Mouse (Mus musculus) adrenal gland, adult 2 months (tissue): ENCODE results near the gene Hpcal1. TPM values are rescaled to one million over a fixed set of nuclear protein-coding genes. Genes with fewer than 3 reads are reported as not detected.

Experiments used
- DNase-seq: peaks from one replicate; pipeline ENCODE4 v3.0.0; 2021
- polyA plus RNA-seq: library from polyadenylated mRNA; depleted of rRNA; stranded (reverse); fragments of >200 nt; gene quantifications from 2 replicates; pipeline ENCODE4 v1.2.3, GENCODE M21; 2012
- total RNA-seq, 2 experiments: library from RNA; stranded (reverse); gene quantifications; 2 replicates each; pipeline ENCODE4 v1.2.3; 2021

Hpcal1 gene
- total and polyA plus RNA-seq, 3 experiments = 24.2 to 33.5 (median 26.0) TPM

DNA sequence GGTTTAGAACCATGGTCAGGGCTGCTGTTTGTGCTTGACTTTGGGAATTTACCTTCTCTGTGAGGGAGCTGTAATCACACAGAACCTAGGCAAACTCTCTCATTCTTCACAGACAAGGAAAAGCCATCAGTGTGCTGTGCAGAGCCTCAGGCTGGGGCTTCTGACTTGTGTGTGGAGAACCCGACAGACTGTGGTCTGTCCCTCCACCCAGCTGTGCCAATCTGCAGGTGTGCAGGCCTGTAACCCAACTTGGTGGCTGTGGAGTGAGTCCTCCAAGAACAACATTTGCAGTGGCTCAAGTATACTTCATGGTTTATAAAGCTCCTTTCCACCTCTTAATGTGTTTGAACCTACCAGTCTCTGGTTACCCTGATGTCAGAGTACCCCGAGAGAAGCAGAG, 4.5 kb upstream of the Hpcal1 start:
- no peak for DNase-seq

DNA sequence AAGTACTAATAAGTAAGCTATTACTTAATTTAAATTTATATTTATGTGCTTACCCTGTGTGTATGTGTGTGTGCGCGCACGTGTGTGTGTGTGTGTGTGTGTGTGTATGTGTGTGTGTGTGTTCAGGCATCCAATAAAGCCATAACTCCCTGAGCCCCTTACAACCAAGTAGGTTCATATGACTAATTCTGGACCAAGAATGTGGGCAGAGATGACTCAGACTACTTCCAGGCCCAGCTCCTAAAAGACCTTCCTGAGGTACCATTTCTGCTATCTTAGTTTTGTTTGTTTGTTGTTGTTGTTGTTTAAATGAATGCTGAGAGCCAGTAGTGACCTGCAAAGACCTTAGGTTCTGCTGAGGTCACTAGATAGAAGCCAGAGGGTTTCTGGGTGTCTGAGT, 1.7 kb upstream of the Hpcal1 start:
- no peak for DNase-seq

DNA sequence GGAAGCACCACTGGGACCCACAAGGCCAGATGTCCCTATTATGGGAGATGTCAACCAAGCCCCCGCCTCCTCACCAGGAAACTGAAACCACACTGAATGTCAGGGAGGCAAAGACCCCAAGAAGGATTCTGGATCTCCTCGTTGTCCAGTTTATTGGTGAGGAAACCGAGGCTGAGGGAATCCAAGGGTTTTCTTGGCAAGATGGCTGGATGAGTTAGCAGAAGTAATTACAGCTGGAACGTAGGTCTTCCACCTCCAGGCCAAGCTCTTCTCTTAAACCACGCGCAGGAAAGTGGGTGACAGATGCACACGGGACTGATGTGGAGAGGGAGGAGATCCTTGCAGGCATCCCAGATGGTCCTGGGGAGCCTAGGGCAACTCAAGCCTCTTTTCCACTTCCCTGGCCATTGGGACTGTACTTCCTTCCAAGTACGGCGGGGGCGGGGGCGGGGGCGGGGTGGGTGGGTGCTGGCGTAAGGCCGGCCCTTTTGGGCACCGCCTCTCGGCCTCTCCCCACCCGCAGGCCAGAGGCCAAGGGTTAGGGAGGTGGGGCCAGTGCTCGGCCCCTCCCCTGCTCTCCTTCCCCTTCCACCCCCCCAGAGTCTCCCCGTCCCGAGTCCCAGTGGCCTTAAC, 609 bp upstream of the Hpcal1 start:
- no peak for DNase-seq

DNA sequence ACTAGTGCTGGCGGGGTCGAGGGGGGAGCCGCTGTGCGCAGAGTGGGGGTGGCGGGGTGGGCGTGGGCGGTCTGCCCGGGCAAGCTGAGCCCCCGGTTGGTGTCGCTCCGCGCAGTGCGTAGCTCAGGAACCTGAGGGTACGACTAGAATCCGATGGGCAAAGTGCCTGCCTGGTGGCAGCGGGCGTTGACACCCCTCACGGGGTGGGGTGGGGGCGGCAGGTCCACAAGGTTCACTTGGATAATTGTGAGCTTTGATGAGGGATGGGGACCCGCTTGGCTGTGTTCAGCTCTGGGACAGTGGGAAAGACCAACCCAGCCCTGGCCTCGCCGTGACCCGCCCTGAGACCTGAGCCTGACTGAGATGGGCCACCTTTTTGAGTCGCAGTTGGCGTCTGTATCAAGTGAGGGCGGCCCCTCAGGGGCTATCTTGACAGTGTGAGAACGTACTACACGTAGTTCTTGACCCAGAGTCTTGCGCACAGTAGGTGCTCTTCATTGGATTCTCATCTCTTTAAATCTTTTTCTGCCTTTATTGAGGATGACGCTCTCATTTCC, 742 bp downstream of the Hpcal1 start:
- DNase-seq = peak; percentile 48

DNA sequence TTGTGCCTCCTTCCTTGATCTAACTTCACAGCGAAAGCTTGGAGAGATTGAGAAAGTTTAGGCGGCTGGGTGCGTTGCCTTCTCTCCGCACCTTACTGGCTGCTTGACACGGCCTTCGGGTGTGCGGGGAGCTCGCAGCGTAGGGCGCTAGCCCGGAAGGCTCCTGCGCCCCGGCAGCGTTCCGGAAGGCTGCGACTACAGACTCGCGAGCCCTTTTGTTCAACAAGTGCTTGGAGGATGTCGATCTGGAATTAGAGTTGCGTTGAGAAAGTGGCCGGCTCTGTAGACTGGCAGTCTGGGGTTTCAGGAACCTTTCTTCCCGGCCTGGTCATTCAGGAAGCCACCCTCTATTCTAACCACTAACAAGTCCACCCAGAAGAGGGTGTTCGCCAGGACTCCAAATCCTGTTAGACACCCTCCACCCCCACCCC, 1.2 kb downstream of the Hpcal1 start:
- DNase-seq = peak; percentile 47

DNA sequence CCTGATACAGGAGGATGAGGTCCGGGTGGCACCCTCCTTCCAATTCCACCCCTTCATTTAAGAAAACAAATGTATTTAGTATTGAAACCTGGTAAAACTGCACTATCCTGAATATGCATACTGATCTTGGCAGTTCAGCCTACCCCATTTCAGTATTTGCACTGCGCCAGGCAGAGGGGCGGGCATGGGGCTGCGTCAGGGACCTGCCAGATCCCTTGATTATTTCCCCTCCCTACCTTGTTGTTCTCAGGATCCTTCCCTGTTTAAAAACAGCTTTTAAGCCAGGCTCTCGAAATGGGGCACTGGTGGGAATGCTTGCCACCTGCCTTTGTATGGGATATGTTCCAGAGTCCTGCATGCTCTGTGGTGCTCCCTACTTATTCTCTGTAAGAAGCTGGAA, 1.7 kb downstream of the Hpcal1 start:
- DNase-seq = no peak

DNA sequence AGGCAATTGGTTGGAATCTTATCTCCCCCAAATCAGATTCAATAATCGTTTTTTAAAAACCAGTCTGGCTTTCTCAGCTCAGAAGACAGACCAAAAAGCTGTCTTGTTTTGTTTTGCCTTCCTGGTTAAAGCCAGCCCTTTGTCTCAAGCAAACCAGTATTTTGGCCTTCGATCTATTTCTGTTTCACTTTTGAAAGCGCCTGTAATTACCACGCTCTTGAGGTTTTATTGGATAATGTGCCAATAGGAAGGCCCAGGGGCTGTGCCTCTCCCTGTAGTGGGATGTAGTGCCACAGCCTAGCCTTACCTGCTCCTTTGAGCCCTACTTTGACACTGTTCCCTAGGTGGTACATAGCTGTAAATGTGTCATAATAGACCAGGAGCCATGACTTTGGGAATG, 2.3 kb downstream of the Hpcal1 start:
- DNase-seq = no peak

DNA sequence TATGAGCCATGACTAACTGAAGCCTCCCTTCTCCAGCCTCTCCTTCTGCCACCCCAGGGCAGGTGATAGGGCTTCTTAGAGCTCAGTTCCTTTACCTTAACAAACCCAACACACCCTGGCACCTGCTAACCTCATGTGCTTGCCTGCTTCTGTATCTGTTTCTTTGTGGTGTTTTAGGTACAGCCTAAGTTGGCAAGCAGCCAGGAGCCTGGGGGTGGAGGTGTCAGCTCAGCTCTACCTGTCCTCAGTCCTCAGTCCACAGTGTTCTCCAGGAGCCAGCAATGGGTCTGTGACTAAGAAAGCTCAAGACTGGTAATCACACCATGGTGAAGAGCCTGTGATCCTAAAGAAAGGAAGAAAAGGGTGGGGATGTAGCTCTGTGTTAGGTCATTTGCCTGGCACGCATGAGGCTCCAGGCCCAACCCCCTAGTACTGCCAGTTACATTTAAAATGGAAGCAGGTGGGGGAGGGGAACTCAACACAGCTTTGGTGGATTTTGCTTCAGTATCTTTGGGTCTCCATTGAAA, 4.0 kb downstream of the Hpcal1 start:
- DNase-seq = no peak

DNA sequence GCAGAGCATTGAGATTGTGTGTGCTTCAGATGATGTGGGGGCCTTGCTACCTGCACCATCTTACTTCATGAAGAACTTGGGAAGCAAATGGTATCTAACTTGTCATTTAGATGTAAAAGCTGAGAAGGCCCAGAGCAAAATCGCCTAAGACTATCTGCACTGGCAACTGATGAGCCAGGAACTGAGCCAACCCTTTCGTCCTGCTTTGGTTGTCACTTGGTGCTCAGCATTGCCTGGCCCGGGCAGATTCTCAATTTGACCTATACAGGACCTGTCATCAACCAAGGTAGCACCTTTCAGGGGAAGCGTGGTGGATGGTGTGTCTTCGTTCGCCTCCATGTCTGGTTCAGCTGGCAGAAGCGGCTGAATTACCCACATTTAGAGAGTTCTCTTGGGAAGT, 5.7 kb downstream of the Hpcal1 start:
- DNase-seq = no peak

DNA sequence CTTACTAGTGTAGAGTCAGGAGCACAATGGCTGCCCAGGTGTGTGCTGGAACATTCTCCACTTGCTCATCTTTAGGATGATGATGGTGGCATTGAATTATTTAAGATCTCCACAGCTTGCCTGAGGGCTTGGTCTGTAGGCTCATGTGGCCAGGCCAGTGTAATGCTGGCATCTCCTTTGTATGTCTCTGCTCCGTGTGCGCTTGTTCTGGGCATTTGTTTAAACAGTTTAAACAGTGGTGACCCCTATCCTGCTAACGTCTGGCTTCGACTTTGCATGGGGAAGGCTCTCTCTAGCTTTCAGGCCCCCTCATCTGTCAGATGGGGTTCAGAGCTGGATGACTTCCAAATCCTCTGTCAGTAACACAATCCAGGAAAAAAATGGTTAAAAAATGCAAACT, 8.3 kb downstream of the Hpcal1 start:
- no peak for DNase-seq

DNA sequence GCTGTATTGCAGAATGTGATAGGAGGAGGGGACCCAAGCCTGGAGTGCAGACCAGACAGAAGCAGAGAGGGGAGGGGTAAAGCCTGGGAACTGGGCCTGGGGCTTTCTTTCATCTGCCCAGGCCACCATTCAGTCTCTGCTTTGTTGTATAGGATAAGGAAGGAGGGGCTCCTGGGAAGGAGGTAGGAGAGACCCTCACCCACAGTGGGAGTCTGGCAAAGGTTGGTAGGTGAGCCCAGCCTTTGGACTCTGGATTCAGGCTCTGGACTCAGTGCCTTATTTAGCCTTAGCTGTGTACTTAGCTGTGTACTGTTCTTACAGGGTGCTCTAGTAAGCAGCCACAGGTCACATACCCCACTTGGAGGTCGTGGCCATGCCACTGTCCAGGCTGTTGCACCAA, 8.8 kb downstream of the Hpcal1 start:
- no peak for DNase-seq

DNA sequence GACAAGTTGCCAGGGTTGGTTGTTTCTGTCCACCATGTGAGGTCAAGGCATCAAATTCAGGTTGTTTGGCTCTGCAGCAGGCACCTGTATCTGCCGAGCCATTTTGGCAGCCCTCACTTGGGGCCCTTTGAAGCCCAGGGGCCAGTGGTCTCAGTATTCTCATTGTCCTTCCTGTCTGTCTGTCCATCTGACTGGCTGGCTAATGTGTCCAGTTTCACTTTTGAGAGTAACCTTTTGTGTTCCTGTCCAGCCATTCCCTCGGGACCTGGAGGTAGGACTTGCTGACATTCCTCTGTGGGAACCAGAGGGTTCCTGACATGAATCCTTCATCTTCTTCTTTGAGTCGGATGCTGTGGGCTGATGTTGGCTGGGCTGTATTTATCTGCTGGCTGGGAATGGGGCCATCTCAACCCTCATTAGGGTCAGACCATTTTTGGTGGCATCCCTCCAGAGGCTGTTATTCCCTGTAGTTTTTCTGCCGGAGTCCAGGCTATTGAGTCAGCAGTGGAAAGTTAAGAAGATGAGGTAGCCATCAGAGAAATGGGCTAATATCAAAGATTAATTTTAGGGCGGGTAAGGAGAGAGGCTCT, 10.6 kb downstream of the Hpcal1 start:
- no peak for DNase-seq

DNA sequence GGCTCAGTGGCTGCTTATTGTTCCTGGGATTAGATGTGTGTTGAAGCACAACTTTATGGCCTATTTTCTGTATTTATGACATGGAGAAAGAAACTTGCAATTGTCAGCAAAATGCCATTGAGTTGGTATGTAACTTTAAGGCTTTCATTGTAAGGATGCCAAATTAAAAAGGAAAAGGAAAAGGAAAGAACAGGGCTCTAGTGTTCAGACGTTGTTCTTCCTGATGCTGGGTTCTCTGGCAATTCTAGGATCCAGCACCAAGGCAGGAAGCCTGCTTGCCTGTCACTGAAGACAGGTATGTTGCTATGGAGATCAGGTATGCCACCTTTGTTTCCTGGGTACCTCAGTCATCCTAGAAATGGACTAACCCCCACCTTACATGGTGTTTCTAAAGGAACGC, 11.1 kb downstream of the Hpcal1 start:
- DNase-seq = no peak

DNA sequence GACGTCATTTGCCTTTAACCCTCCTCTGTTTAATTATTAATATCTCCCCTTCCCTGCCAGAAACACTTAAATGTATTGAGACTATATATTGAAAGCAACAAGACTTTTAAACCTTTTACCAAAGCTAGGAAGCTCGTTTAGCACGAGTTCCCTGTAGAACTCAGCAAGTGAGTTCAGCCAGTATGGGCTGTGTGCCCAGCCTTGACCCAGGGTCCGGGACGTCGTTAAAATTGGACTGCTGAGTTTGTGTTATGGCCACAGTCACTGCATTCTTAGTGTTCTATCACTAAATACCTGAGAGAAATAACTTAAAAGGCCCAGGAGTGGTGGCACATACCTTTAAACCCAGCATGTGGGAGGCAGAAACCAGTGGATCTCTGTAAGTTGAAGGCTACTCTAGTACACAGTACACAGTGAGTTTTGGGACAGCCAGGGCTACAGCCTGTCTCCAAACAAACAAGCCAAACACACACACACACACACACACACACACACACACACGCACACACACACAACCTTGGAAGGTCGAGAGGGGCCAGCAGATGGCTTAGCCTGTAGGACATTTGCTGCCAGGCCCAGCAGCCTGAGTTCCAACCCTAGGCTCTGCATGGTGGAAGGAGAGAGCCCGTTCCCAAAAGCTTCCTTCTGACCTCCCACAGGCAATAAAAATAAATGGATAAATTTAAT, 11.7 kb downstream of the Hpcal1 start:
- DNase-seq = no peak

DNA sequence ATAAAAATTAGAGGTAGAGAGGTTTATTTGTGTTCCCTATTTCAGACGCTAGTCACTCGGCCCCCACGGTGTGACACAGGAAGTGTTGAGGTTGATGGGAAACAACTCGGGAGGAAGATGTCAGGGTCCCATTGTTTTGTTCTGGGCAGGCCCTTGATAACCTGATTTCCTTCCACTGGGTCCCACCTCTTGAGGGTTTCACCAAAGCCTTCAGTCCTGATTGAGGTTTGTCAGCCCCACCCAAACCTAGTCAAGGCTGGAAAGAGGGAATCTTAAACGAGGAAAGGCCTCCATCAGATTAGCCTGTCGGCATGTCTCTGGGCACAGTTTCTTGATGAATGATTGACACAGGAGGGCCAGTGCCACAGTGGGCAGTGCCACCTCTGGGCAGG, 12.3 kb downstream of the Hpcal1 start:
- no peak for DNase-seq

DNA sequence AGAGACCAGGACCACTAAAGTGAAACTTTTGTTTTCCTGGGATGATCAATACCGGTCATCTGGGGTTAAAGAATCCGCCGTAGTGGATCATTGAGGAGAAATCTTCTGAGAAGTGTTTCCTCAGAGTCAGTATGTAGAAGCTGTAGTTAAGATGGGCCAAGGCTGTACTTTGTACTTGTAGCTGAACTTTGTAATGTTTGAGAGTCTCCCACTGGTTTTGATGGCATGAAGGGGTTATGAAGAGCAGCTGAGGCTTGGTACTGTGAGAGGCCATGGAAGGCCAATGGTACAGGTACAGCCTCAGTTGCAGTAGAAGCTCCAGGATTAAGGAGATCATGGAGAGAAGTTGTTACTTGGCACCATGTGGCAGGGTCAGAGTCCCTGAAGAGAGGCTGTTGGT, 13.2 kb downstream of the Hpcal1 start:
- no peak for DNase-seq

DNA sequence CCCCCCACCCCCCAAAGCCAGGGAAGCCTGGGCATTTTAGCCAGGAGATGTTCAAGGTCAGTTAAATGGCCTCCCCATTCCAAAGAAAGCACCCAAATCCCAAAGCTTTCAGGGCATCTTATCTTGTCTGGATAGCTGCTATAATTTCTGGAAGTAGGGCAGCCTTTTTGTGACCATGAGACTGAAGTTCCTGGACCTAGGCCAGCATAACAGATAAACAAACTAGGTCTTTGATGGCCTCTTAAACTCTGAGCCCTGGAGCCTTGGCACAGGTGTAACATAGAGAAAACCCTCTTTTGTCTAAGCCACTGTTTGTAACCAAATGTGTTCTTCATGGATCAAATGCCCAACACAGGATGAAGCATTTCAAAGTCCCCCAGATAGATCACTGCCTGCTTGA, 16.8 kb downstream of the Hpcal1 start:
- DNase-seq = no peak

DNA sequence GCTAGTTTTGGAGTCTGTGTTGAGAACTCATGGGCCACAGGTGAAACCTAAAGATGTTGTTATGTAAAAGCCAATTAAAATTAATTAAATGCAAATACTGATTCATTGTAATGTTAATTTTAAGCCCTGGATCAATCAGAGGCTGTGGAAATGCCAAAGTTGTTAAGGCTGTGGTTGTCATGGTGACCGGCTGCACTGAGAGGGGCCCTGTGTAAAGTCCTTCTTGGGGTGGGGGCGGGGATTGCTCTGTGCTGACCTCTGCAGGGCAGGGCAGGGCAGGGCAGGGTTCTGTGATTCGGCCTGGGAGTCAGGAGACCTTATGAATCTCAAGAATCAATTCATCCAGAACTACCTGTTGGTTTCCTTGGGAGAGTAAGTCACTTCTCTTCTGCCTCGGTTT, 18.8 kb downstream of the Hpcal1 start:
- no peak for DNase-seq

DNA sequence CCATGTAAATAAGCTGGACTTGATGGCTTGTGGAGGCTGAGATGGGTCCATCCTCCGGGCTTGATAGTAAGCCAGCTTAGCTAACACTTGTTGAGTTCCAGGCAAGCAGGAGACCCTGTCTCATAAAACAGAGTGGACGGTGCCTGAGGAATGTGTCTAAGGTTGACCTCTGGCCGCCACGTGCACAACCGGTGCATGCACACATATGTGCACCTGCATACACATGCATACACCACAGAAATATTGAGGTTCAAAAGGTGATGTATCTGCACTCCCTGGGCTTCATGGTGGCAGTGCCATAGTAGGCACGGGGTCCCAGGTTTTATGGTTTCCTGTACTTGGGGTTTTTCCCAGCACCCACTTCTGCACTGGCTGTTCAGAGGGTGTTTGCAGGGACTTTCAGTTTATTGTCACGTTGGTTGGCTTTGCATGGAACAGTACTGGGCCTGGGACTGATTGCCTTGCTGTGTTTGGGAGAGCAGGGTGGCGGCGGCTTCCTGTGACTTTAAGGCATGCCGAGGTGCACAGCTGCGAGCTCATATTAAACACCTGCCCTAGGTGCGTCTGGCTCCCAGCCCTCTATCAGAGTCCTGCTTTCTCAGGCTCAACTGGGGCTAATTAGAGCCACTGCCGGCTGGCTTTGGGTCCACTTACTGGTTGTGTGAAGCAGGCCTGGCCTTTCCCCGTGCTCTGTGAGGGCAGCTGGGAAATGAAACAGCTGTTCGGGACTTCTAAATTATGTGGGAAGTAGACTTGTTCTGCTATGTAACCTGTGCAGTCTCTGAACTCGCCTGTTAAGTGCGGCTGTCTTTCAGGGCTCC, 19.5 kb downstream of the Hpcal1 start:
- DNase-seq = no peak

DNA sequence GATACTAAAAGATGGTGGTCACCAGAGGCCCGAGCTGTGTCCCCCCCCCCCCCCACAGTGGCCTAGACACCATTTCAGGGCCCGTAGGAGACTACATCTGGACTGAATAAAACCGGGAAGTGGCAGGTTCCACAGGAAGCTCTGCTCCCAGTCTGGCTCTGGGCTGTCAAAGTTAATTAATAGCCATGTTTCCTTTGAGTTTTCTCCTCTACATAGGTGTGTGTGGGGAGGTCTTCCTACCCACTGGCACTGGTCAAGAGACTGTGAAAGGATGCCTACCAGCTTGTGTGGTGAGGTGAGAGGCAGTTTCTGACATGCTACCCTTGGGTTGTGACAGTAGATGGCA, 20.1 kb downstream of the Hpcal1 start:
- no peak for DNase-seq

DNA sequence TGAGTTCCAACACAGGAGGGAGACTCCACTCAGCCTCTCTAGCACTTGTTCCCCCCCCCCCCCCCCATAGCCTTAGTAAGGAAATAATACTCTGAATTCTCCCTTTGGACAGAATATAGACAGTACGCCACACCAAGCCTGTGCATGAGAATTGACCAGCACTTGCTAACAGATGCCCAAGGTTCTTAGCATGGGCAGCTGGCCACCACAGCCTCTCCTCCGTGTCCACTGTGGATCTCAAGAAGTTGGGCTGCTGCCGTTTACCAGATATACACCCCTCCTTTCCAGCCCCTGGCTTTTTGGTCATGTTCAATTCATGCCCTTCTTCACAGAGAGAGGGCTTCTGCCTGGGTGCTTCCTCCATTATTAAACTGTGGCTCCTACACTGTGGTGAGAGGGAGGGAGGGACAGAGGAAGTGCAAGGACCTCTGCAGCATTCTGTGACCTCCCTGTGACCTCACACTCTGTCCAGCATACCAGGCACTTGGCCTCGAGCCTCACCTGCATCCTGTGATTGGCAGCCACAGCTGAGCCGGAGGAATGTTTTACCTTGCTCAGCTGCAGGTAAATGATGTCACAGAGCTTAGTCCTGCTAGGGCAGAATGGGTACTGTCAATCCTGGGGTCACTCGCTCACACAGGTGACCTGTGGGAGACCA, 21.2 kb downstream of the Hpcal1 start:
- DNase-seq = no peak

DNA sequence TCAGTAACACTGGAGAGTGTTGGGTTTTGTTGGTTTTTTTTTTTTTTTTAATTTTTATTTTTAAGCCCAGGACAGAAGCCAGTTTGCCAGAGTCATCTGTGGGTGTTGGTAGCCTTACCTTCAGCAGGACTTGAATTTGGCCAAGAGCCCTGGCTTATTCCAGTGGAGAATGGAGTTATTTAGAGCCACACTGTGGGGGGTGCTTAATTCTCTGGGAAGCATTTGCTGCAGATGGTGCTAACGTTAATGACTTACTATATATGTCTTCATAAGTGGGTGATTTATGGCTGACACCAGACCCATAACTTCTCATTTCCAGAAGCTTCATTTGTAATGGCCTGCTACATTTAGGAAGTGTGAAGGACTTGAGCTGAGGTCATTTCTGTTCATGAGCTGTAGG, 21.9 kb downstream of the Hpcal1 start:
- no peak for DNase-seq
